Mouse (Mus musculus) G1E (cell line): Measurements from ENCODE around the gene Ski. TPM values are rescaled to one million over a fixed set of nuclear protein-coding genes. Genes with fewer than 3 reads are reported as not detected.

Source experiments
- ATAC-seq: 2 replicates; pipeline ENCODE4 v1.8.0; 2016; ENCODE audit warnings: mild to moderate bottlenecking; ENCODE audit not compliant: insufficient number of reproducible peaks, poor library complexity, low FRiP score, severe bottlenecking; ENCODE audit errors: extremely low read depth
- DNase-seq: peaks from one replicate; pipeline ENCODE4 v3.0.0; 2012; ENCODE audit warnings: low spot score
- H3K27me3 ChIP-seq: 2 replicates; pipeline ENCODE4 v1.6.1; 2012; ENCODE audit warnings: mild to moderate bottlenecking, low read length, inconsistent platforms; ENCODE audit not compliant: insufficient read depth
- H3K36me3 ChIP-seq: replicated peaks from 2 replicates; pipeline ENCODE3; 2012; ENCODE audit warnings: mild to moderate bottlenecking, inconsistent platforms
- H3K4me1 ChIP-seq: 2 replicates; pipeline ENCODE4 v1.6.1; 2012; ENCODE audit warnings: low read depth, low read length, inconsistent platforms, mixed read lengths; ENCODE audit not compliant: insufficient read depth
- H3K4me3 ChIP-seq: 2 replicates; pipeline ENCODE4 v1.5.1; 2012; ENCODE audit warnings: low read depth, mild to moderate bottlenecking, inconsistent platforms, low read length, moderate library complexity, mixed read lengths
- H3K9me3 ChIP-seq: replicated peaks from 2 replicates; pipeline ENCODE4 v1.6.1; 2012; ENCODE audit warnings: inconsistent platforms
- CTCF ChIP-seq: IDR thresholded peaks from 2 replicates; pipeline ENCODE4 v1.5.1; 2012; ENCODE audit warnings: low read depth, low read length, inconsistent platforms, mixed read lengths
- GATA1 ChIP-seq: IDR thresholded peaks from 2 replicates; pipeline ENCODE4 v1.6.1; 2012; ENCODE audit warnings: borderline replicate concordance, low read length, inconsistent platforms, mixed read lengths
- GATA2 ChIP-seq: IDR thresholded peaks from 2 replicates; pipeline ENCODE4 v1.6.1; 2012; ENCODE audit warnings: low read depth, low read length, inconsistent platforms, borderline replicate concordance
- POLR2AphosphoS5 ChIP-seq: IDR thresholded peaks from 2 replicates; pipeline ENCODE4 v1.6.1; 2012; ENCODE audit warnings: low read depth, low read length, inconsistent platforms; ENCODE audit not compliant: insufficient replicate concordance
- TAL1 ChIP-seq: conservative IDR thresholded peaks from 2 replicates; pipeline ENCODE4 v1.6.1; 2012; ENCODE audit warnings: low read depth, low read length, inconsistent platforms, mixed read lengths
- polyA plus RNA-seq: library from polyadenylated mRNA; stranded (reverse); fragments of >175 nt; gene quantifications from 2 replicates; pipeline ENCODE4 v1.2.3, GENCODE M21; 2012
- total RNA-seq, 2 experiments: library from RNA; stranded (forward) in 1 of 2; stranded (reverse) in 1 of 2; fragments of 200-1000 nt in 1 of 2; fragments of >200 nt in 1 of 2; fragmentation: Nextera tagmentation in 1 of 2; gene quantifications; 2 replicates each; pipeline ENCODE4 v1.2.3; 2014 to 2017

Ski gene
- total and polyA plus RNA-seq, 3 experiments: 16.9 to 58.4 (median 40.7) TPM

DNA sequence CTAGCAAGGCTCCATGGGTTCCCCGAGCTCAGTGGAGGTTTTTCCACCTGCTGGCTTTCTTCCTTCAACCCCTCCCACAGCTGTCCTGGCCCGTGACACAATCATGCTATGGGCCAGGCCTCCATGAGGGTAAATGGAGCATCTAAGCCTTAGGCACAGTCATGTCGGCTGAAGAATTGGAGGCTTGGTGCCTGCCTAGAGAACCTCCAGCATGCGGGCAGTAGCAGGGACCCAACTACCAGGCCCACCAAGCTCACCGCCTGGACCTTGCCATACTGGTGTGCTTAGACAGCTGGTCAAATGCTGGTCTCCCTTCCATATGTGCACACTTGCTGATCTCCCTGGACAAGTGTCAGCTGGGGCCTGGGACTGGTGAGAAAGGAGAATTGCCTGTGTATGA, 3.5 kb upstream of the Ski start:
- Histone ChIP-seq H3K36me3 (peaks cover 3% of the 10 kb centered on the region), H3K4me1 (peaks cover 55% of the 10 kb centered on the region), H3K4me3 (no peak overlapping the region), H3K9me3 (no peaks in the 10 kb centered on the region), H3K27me3 (peaks cover 49% of the 10 kb centered on the region)
- ATAC-seq: no peak
- DNase-seq: no peak
- TF ChIP-seq GATA2 (no peak), GATA1 (no peak), CTCF (no peak), POLR2AphosphoS5 (no peak), TAL1 (no peak)

DNA sequence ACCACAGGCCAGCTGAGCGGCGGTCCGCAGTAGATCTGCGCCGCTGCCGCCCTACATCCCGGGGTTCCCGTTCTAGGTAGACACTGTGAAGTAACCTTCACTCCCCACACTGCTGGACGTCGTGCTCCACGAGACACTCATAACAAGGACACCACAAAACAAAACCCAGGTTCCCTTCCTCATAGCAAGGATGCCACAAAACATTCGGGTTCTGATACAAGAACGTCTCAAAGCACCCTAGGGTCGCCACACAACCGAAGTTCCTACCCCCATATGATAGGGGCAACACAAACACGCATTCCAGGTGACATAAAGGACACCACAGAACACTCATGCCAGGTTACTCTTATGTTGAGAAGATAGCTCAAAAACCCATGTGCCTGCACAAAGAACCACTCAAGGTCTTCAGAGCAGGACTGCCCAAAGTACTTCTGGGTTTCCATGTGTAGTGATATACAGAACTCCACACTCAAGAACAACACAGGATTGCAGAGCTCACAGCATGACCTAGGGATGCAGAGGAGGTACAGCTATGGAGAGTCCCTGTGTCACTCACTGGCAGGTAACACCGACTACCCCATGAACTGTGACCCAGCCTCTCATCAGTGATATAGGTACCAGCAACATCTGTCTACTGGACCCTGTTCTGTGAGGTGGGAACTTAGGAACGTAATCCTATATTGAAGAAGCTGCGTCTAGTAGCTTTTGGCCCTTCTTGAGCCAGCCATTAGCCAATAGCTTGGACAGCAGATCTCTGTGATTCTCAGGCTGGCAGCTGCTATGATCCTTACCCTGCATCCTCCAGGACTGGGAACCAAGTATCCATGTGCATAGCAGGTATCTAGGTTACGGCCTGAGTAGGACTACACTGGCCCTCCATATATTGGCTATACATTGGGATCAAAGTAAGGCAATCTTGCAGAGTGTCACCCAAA, 1.5 kb upstream of the Ski start:
- peaks cover 20% of the 10 kb centered on the region for H3K36me3 ChIP-seq
- H3K4me3 ChIP-seq: peak overlapping the region; percentile 79
- H3K27me3 ChIP-seq: peaks cover 51% of the 10 kb centered on the region
- DNase-seq (no peak), ATAC-seq (no peak)
- peaks cover 74% of the 10 kb centered on the region for H3K4me1 ChIP-seq
- H3K9me3 ChIP-seq: no peaks in the 10 kb centered on the region
- TF ChIP-seq POLR2AphosphoS5 (no peak), GATA2 (no peak), GATA1 (no peak), TAL1 (no peak), CTCF (no peak)

DNA sequence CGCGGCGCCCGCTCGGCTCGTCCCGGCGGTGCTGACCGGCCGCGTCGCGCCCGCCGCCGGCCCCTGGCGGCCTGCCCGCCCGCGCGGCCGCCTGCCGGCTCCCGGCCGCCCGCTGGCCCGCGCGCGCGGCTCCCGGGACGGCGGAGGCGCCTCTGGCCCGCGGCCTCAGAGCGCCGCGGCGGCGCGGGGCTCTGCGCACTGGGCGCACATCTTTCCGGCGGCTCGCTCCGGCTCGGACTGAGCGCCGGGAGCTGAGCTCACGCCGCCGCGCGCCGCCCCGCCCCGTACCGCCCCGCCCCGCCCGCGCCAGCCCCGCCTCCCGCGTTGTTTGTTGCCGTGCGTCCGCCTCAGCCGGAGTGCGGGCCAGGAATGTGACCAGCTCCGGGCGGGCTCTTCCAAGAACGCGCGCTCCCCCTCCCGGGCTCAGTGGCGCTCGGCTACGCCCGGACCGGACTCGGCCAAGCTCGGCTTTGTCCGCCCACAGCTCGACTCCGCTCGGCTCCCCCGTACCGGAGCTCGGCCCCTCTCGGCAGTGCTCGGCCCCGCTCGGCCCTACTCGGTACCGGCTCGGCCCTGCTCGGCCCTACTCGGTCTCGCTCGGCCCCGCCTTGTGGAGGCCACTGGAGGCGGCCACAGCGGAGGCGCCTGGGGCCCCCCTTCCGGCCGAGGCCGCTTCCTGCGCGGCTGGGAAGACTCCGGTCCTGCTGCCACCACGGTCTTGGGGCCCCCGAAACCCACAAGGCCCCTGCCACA, 625 bp upstream of the Ski start:
- ATAC-seq (peak; percentile 72), DNase-seq (peak; percentile 86)
- H3K4me1 ChIP-seq: peaks cover 73% of the 10 kb centered on the region

DNA sequence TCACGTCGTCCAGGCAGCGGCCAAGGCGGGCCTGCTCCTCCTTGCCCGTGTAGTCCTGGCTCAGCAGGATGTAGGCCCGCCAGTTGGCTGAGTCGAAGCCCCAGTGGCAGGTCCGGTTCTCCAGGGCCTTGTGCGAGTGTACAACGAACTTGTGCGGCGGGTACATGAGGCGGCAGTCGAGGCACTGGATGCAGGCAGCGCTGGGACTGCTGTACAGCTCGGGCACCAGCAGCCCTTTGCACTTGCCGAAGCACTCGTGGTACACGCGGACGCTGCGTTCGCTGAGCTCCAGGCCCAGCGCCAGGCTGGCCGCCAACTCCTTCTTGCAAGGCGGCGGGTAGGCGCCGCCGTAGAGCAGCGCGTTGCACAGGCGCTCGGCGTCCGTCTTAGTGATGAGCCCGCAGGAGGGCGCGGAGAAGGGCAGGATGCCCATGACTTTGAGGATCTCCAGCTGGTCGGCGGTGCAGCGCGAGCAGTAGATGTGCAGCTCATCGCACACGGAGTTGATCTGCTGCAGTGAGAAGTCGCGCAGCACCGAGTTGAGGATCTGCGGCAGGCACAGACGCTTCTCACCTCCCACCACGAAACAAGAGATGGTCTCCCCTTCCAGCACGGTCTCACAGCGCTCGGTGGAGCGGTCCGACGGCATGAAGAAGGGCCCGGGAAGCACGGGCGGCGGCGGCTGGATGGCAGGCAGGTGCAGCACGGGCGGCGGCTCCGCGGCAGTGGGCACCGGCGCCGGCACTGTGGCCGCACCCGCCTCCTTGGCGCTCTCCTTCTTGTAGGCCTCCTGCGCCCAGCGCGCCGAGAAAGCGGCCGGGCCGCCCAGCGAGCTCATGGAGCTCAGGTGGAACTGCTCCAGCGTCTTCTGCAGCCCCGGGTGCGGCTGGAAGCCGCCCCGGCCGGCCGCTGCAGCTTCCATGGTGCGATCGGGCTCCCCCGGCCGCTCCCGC, 517 bp downstream of the Ski start:
- Histone ChIP-seq H3K27me3 (peaks cover 33% of the 10 kb centered on the region), H3K4me3 (peak overlapping the region; percentile 79), H3K36me3 (peaks cover 40% of the 10 kb centered on the region), H3K9me3 (no peaks in the 10 kb centered on the region), H3K4me1 (peaks cover 75% of the 10 kb centered on the region)
- TF ChIP-seq GATA2: no peak
- TF ChIP-seq GATA1: no peak
- no peak for TF ChIP-seq CTCF
- no peak for TF ChIP-seq TAL1
- TF ChIP-seq POLR2AphosphoS5: no peak
- no peak for ATAC-seq
- peak; percentile 39 for DNase-seq

More for the DNA sequence above, 625 bp upstream of the Ski start:
- Histone ChIP-seq H3K27me3 (peaks cover 43% of the 10 kb centered on the region), H3K9me3 (no peaks in the 10 kb centered on the region), H3K4me3 (peak overlapping the region; percentile 79), H3K36me3 (peaks cover 29% of the 10 kb centered on the region)
- TF ChIP-seq TAL1 (no peak), GATA1 (no peak), POLR2AphosphoS5 (no peak), GATA2 (no peak), CTCF (no peak)

DNA sequence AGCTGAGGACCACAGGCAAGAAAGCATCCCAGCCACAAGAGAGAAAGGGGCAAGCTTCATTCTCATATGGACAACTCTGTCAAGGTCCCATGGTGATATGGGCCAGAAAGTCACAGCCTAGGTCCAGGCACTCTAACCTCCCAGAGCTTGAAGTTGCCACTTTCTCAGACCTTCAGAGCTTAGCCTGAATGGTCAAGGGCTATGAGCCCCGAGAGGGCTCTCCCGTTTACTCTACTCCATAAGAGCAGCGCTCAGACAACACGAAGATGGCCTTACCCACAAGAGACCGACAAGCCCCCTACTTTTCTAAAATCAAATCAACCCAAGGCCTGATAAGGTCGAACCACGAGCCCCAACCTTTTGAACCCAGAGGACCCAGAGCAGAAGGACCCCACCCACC, 1.3 kb downstream of the Ski start:
- DNase-seq (no peak), ATAC-seq (no peak)
- Histone ChIP-seq H3K4me1 (peaks cover 82% of the 10 kb centered on the region), H3K4me3 (peak overlapping the region; percentile 79), H3K36me3 (peaks cover 48% of the 10 kb centered on the region), H3K27me3 (peaks cover 27% of the 10 kb centered on the region), H3K9me3 (no peaks in the 10 kb centered on the region)
- no peak for TF ChIP-seq GATA2
- no peak for TF ChIP-seq TAL1
- TF ChIP-seq CTCF: no peak
- TF ChIP-seq GATA1: no peak
- TF ChIP-seq POLR2AphosphoS5: no peak
